Mouse (Mus musculus) granulocyte monocyte progenitor cell, adult 5-6 weeks (primary cell): ENCODE measurements around the gene BC030499. TPM values are rescaled to one million over a fixed set of nuclear protein-coding genes. Genes with fewer than 3 reads are reported as not detected.

Experiments used
- ATAC-seq: replicated peaks from 2 replicates; pipeline ENCODE4 v1.8.0; 2016; ENCODE audit warnings: mild to moderate bottlenecking, moderate TSS enrichment, inconsistent platforms; ENCODE audit not compliant: poor library complexity, severe bottlenecking
- total RNA-seq, 2 experiments: library from RNA; stranded (forward) in 1 of 2; stranded (reverse) in 1 of 2; fragments of 200-712, 200-1000 nt in 1 of 2; fragments of >200 nt in 1 of 2; fragmentation: Nextera tagmentation in 1 of 2; gene quantifications; 2 replicates each; pipeline ENCODE4 v1.2.3; 2014 to 2017

Gene BC030499
- total RNA-seq, 2 experiments from 2014 or later, result not detected

GRCm38 (mm10) chr11:78301357-78302084 lies 10.9 kb downstream of the BC030499 start, which contains the start of gene Spag5:
Spag5 (plus strand) TSS chr11:78301529.
- peak; percentile 100 for ATAC-seq

GRCm38 (mm10) chr11:78305272-78305671 lies 14.6 kb downstream of the BC030499 start:
- ATAC-seq, result no peak

- no peak for ATAC-seq
Observed at GRCm38 (mm10) chr11:78310861-78311511, 20.3 kb downstream of the BC030499 start.

- no peak for ATAC-seq
Observed at GRCm38 (mm10) chr11:78313662-78314061, 23.0 kb downstream of the BC030499 start.

GRCm38 (mm10) chr11:78318411-78318810 lies 27.8 kb downstream of the BC030499 start:
- ATAC-seq, result no peak

GRCm38 (mm10) chr11:78322076-78322831 lies 31.6 kb downstream of the BC030499 start:
- no peak for ATAC-seq

- peak; percentile 97 for ATAC-seq
Observed at GRCm38 (mm10) chr11:78322860-78323259, 32.2 kb downstream of the BC030499 start, which contains the start of gene Aldoc. Aldoc (plus strand) TSS chr11:78322968.

- no peak for ATAC-seq
Observed at GRCm38 (mm10) chr11:78324000-78324785, 33.6 kb downstream of the BC030499 start.

- ATAC-seq, result no peak
Observed at GRCm38 (mm10) chr11:78324965-78325364, 34.3 kb downstream of the BC030499 start.

GRCm38 (mm10) chr11:78327215-78327614 lies 36.6 kb downstream of the BC030499 start:
- ATAC-seq, result no peak

GRCm38 (mm10) chr11:78327634-78328511 lies 37.2 kb downstream of the BC030499 start, which contains the start of gene Pigs:
Pigs (plus strand) TSS chr11:78328415.
- ATAC-seq, result peak; percentile 98

GRCm38 (mm10) chr11:78328512-78329056 lies 37.9 kb downstream of the BC030499 start:
- no peak for ATAC-seq

GRCm38 (mm10) chr11:78332676-78333075 lies 42.0 kb downstream of the BC030499 start:
- ATAC-seq, result no peak

- ATAC-seq, result no peak
Observed at GRCm38 (mm10) chr11:78333992-78334391, 43.4 kb downstream of the BC030499 start.

GRCm38 (mm10) chr11:78337040-78337439 lies 46.4 kb downstream of the BC030499 start:
- no peak for ATAC-seq

- ATAC-seq, result no peak
Observed at GRCm38 (mm10) chr11:78341702-78342101, 51.1 kb downstream of the BC030499 start.

- peak; percentile 38 for ATAC-seq
Observed at GRCm38 (mm10) chr11:78343381-78344327, 53.0 kb downstream of the BC030499 start, which contains the start of gene Unc119. Unc119 (plus strand) TSS chr11:78343482.
